Mouse (Mus musculus) intestine, postnatal 0 days (tissue): ENCODE data around the gene Selenoi. TPM values are rescaled to one million over a fixed set of nuclear protein-coding genes. Genes with fewer than 3 reads are reported as not detected.

Experiments
- ATAC-seq: fragments of 200-750 bp; cut with Nextera tagmentation; 2 replicates; pipeline ENCODE4 v1.8.0; 2017; ENCODE audit warnings: mild to moderate bottlenecking, moderate TSS enrichment, moderate library complexity
- H3K27ac ChIP-seq: fragments of 300-500 bp; sonication (generic); 2 replicates; pipeline ENCODE4 v1.5.1; 2014; ENCODE audit warnings: mild to moderate bottlenecking, low read depth, low read length, moderate library complexity
- H3K27me3 ChIP-seq: fragments of 300-500 bp; sonication (generic); replicated peaks from 2 replicates; pipeline ENCODE4 v1.6.1; 2014; ENCODE audit warnings: low read length, mixed read lengths; ENCODE audit not compliant: control insufficient read depth, insufficient read depth
- H3K36me3 ChIP-seq: fragments of 300-500 bp; sonication (generic); 2 replicates; pipeline ENCODE4 v1.6.1; 2014; ENCODE audit warnings: mild to moderate bottlenecking, moderate library complexity; ENCODE audit not compliant: control insufficient read depth, insufficient read depth
- H3K4me1 ChIP-seq: fragments of 300-500 bp; sonication (generic); replicated peaks from 2 replicates; pipeline ENCODE4 v1.6.1; 2014; ENCODE audit warnings: antibody characterized with exemption, low read length, mixed read lengths; ENCODE audit not compliant: control insufficient read depth, insufficient read depth
- H3K4me2 ChIP-seq: fragments of 300-500 bp; sonication (generic); replicated peaks from 2 replicates; pipeline ENCODE4 v1.6.1; 2014; ENCODE audit warnings: low read depth, mild to moderate bottlenecking, moderate library complexity
- H3K4me3 ChIP-seq: fragments of 300-500 bp; sonication (generic); 2 replicates; pipeline ENCODE4 v1.5.1; 2014; ENCODE audit warnings: low read depth, low read length
- H3K9ac ChIP-seq: fragments of 300-500 bp; sonication (generic); 2 replicates; pipeline ENCODE4 v1.6.1; 2014; ENCODE audit warnings: mild to moderate bottlenecking, low read depth, low read length
- H3K9me3 ChIP-seq: fragments of 300-500 bp; sonication (generic); 2 replicates; pipeline ENCODE4 v1.6.1; 2016; ENCODE audit warnings: mixed run types; ENCODE audit not compliant: control insufficient read depth
- CTCF ChIP-seq: sonication (generic); IDR thresholded peaks from 2 replicates; pipeline ENCODE4 v1.5.1; 2016; ENCODE audit warnings: low read depth, mild to moderate bottlenecking, control low read depth, antibody characterized with exemption, moderate library complexity
- WGBS: fragments of 180-500 bp; shearing (Covaris S2); extraction: QIAGEN DNeasy Blood & Tissue Kit; methylation state at CpG from one replicate; pipeline ENCODE4 v1.1.7; 2014; 5-methylcytosine and 5-hydroxymethylcytosine counted together
- polyA plus RNA-seq: library from polyadenylated mRNA; unstranded; fragments of >200 nt; fragmentation: Nextera tagmentation; extraction: Ambion mirVana; gene quantifications from 2 replicates; pipeline ENCODE4 v1.2.1, GENCODE M21; 2015

The Selenoi gene
- polyA plus RNA-seq, 1 experiment from 2014 or later = 66.2 TPM

GRCm38 (mm10) chr5:30202221-30202620 lies 30.2 kb upstream of the Selenoi start:
- Histone ChIP-seq H3K9me3 (no peaks in the 10 kb centered on the region), H3K4me1 (no peaks in the 10 kb centered on the region), H3K27me3 (no peaks in the 10 kb centered on the region), H3K9ac (no peak overlapping the region), H3K4me2 (no peak overlapping the region), H3K36me3 (no peaks in the 10 kb centered on the region), H3K27ac (no peak overlapping the region), H3K4me3 (no peak overlapping the region)
- no peak for ATAC-seq
- TF ChIP-seq CTCF = no peak
- WGBS = 78% methylated on average over 7 of the region's 7 CpGs

GRCm38 (mm10) chr5:30203216-30203885 lies 29.0 kb upstream of the Selenoi start:
- WGBS = 78% methylated on average over 10 of the region's 10 CpGs
- Histone ChIP-seq H3K4me3 (no peak overlapping the region), H3K4me1 (no peaks in the 10 kb centered on the region), H3K27ac (no peak overlapping the region), H3K27me3 (no peaks in the 10 kb centered on the region), H3K4me2 (no peak overlapping the region), H3K36me3 (no peaks in the 10 kb centered on the region), H3K9ac (no peak overlapping the region), H3K9me3 (no peaks in the 10 kb centered on the region)
- ATAC-seq = no peak
- TF ChIP-seq CTCF = no peak

- 67% methylated on average over 1 of the region's 1 CpGs for WGBS
- no peaks in the 10 kb centered on the region for H3K4me1 ChIP-seq
- no peak overlapping the region for H3K9ac ChIP-seq
- H3K9me3 ChIP-seq = no peaks in the 10 kb centered on the region
- H3K36me3 ChIP-seq = no peaks in the 10 kb centered on the region
- ATAC-seq = no peak
- TF ChIP-seq CTCF = no peak
- no peak overlapping the region for H3K4me2 ChIP-seq
- H3K4me3 ChIP-seq = no peak overlapping the region
- H3K27me3 ChIP-seq = no peaks in the 10 kb centered on the region
- H3K27ac ChIP-seq = no peak overlapping the region
Measured at GRCm38 (mm10) chr5:30204441-30204840, 27.9 kb upstream of the Selenoi start.

- Histone ChIP-seq H3K4me2 (no peak overlapping the region), H3K9me3 (no peaks in the 10 kb centered on the region), H3K4me1 (no peaks in the 10 kb centered on the region), H3K9ac (no peak overlapping the region), H3K36me3 (no peaks in the 10 kb centered on the region), H3K27me3 (no peaks in the 10 kb centered on the region), H3K27ac (no peak overlapping the region), H3K4me3 (no peak overlapping the region)
- 74% methylated on average over 3 of the region's 3 CpGs for WGBS
- ATAC-seq = no peak
- no peak for TF ChIP-seq CTCF
Measured at GRCm38 (mm10) chr5:30205034-30205433, 27.3 kb upstream of the Selenoi start.

- ATAC-seq = no peak
- no peaks in the 10 kb centered on the region for H3K4me1 ChIP-seq
- 52% methylated on average over 5 of the region's 5 CpGs for WGBS
- no peak within 1 kb of the TSS for H3K4me3 ChIP-seq
- H3K9me3 ChIP-seq = no peaks in the 10 kb centered on the region
- no peak within 1 kb of the TSS for H3K9ac ChIP-seq
- H3K4me2 ChIP-seq = no peak within 1 kb of the TSS
- H3K36me3 ChIP-seq = no peaks in the 10 kb centered on the region
- no peaks in the 10 kb centered on the region for H3K27me3 ChIP-seq
- no peak for TF ChIP-seq CTCF
- H3K27ac ChIP-seq = no peak within 1 kb of the TSS
Measured at GRCm38 (mm10) chr5:30205493-30205892, 26.9 kb upstream of the Selenoi start, which contains the start of gene Adgrf3. Gene Adgrf3, minus strand, starts transcription at chr5:30205722.

- peak; percentile 71 for TF ChIP-seq CTCF
- WGBS = 70% methylated on average over 6 of the region's 6 CpGs
Measured at GRCm38 (mm10) chr5:30207276-30207675, 25.1 kb upstream of the Selenoi start.

More at GRCm38 (mm10) chr5:30207276-30207675, 25.1 kb upstream of the Selenoi start:
- Histone ChIP-seq H3K36me3 (no peaks in the 10 kb centered on the region), H3K27me3 (no peaks in the 10 kb centered on the region), H3K4me3 (no peak overlapping the region), H3K9ac (no peak overlapping the region), H3K9me3 (no peaks in the 10 kb centered on the region), H3K27ac (no peak overlapping the region), H3K4me2 (no peak overlapping the region), H3K4me1 (no peaks in the 10 kb centered on the region)
- ATAC-seq = no peak
